Mouse (Mus musculus) activated CD4-positive, CD25-positive, alpha-beta regulatory T cell, adult 4 months (primary cell): ENCODE results near the gene Sacs. TPM values are rescaled to one million over a fixed set of nuclear protein-coding genes. Genes with fewer than 3 reads are reported as not detected.
"Not testable (repeated sequence)": the region's sequence is repeated elsewhere in the genome, so short reads cannot be mapped to it uniquely, and the experiment has no call there.

ENCODE experiments used
- ATAC-seq: one replicate; pipeline ENCODE4 v1.8.0; 2017
- polyA plus RNA-seq, 2 experiments: library from polyadenylated mRNA; unstranded; fragments of 100-300 nt; shearing (Covaris generic); gene quantifications; one replicate each; pipeline ENCODE4 v1.2.1; 2017

The Sacs gene
- polyA plus RNA-seq, result 1 to 10 TPM; 6.6 to 6.9 TPM

- no peak for ATAC-seq
Observed at GRCm38 (mm10) chr14:61137994-61138726, at the start of gene Sacs. Gene Sacs, plus strand, starts transcription at chr14:61138457.

GRCm38 (mm10) chr14:61090955-61091354 lies 47.3 kb upstream of the Sacs start:
- ATAC-seq, result no peak

GRCm38 (mm10) chr14:61092073-61092472 lies 46.2 kb upstream of the Sacs start:
- ATAC-seq, result no peak

- no peak for ATAC-seq
Observed at GRCm38 (mm10) chr14:61097974-61098625, 40.2 kb upstream of the Sacs start.

GRCm38 (mm10) chr14:61100736-61101135 lies 37.5 kb upstream of the Sacs start:
- ATAC-seq, result no peak

- ATAC-seq, result no peak
Observed at GRCm38 (mm10) chr14:61106404-61106803, 31.9 kb upstream of the Sacs start.

- ATAC-seq, result no peak
Observed at GRCm38 (mm10) chr14:61108625-61109024, 29.6 kb upstream of the Sacs start.

- ATAC-seq, result no peak
Observed at GRCm38 (mm10) chr14:61112404-61112803, 25.9 kb upstream of the Sacs start.

GRCm38 (mm10) chr14:61124755-61125154 lies 13.5 kb upstream of the Sacs start:
- no peak for ATAC-seq

GRCm38 (mm10) chr14:61125201-61125600 lies 13.1 kb upstream of the Sacs start:
- no peak for ATAC-seq

- not testable (repeated sequence) for ATAC-seq
Observed at GRCm38 (mm10) chr14:61127365-61127764, 10.9 kb upstream of the Sacs start.

- no peak for ATAC-seq
Observed at GRCm38 (mm10) chr14:61128961-61129507, 9.2 kb upstream of the Sacs start.

- no peak for ATAC-seq
Observed at GRCm38 (mm10) chr14:61132556-61132955, 5.7 kb upstream of the Sacs start.

- ATAC-seq, result no peak
Observed at GRCm38 (mm10) chr14:61134381-61135030, 3.8 kb upstream of the Sacs start.

GRCm38 (mm10) chr14:61137410-61137809 lies 847 bp upstream of the Sacs start:
- ATAC-seq, result no peak

GRCm38 (mm10) chr14:61138727-61139067 lies 440 bp downstream of the Sacs start:
- no peak for ATAC-seq

GRCm38 (mm10) chr14:61143358-61143757 lies 5.1 kb downstream of the Sacs start:
- no peak for ATAC-seq

- no peak for ATAC-seq
Observed at GRCm38 (mm10) chr14:61143869-61144268, 5.6 kb downstream of the Sacs start.

GRCm38 (mm10) chr14:61150416-61150815 lies 12.2 kb downstream of the Sacs start:
- ATAC-seq, result not testable (repeated sequence)

GRCm38 (mm10) chr14:61154900-61155585 lies 16.8 kb downstream of the Sacs start:
- no peak for ATAC-seq

- no peak for ATAC-seq
Observed at GRCm38 (mm10) chr14:61155687-61156086, 17.4 kb downstream of the Sacs start.

- ATAC-seq, result not testable (repeated sequence)
Observed at GRCm38 (mm10) chr14:61157426-61157825, 19.2 kb downstream of the Sacs start.

- no peak for ATAC-seq
Observed at GRCm38 (mm10) chr14:61160920-61161319, 22.7 kb downstream of the Sacs start.
